Mouse (Mus musculus) hematopoietic multipotent progenitor cell, adult 10-12 weeks (in vitro differentiated cells): ENCODE data around the gene Timm50. TPM values are rescaled to one million over a fixed set of nuclear protein-coding genes. Genes with fewer than 3 reads are reported as not detected.

ENCODE experiments used
- polyA plus RNA-seq: library from polyadenylated mRNA; stranded (reverse); fragments of >175 nt; gene quantifications from 2 replicates; pipeline ENCODE4 v1.2.3, GENCODE M21; 2012; ENCODE audit warnings: low replicate concordance

The Timm50 gene
- 54.8 and 107 TPM in 2 replicates for polyA plus RNA-seq

DNA sequence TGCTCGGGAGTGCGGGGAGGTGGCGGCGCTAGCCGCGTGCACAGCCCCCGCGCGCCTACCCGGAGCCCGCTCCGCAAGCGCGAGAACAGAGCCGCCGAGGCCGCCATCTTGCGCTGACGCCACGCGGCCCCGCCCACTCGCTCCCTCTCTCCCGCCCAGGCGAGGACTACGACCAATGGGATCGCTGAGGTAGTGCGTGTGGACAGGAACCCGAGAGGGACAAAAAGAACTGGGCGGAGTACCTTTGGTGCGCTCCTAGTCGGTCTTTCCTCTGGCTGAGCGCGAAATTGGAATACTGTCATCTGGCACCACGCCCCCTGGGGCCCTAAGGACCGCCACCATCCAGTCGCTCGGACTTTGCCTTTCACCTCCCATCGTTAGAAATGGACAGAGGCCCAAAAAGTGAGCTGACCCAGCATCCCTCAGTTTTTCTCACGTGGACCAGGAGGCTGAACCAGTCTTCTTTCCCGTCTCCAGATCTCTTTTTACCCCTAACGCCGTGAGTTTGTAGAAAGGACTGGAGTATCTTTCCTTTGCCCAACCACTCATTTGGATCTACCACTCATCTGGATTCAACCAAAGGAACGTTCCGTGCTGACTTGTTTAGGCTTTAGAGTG, at the start of gene Timm50:
Timm50 (minus strand) TSS at position 147 of the 618 bp plus-strand sequence.

DNA sequence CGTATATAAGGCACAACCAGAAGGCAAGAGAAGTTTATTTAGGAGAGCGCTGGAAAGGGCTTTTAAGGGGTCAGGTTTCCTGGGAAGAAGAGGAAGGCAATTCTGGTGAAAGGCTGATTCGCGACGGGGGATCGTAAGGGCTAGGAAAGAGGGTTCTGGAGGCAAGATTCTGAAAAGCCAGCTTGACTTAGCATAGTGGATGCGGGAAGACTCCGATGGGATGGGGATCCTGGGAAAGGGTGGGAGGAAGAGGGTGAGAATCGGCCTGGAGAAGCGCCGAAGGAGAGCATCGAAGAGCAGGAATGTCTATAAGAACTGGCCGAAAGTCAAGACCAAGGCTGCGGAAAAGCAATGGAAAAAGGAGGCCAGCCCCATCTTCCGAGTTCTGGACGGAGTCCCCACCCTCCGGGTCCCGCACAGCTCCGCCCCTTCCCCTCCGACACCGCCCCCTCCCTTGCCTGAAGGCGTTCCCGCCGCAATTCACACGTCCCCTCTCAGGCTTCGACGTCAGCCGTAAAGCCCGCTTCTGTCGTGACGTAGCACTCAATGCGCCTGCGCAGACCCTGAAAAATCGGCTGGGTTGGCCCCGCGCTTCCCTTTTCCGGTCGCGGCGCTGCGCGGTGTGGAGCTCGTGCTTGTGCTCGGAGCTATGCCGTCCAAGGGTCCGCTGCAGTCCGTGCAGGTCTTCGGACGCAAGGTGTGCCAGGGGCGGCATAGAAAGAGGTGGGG, 38.4 kb upstream of the Timm50 start, which contains the start of gene Rps16:
Rps16 (plus strand) TSS at position 498 of the 729 bp plus-strand sequence.

DNA sequence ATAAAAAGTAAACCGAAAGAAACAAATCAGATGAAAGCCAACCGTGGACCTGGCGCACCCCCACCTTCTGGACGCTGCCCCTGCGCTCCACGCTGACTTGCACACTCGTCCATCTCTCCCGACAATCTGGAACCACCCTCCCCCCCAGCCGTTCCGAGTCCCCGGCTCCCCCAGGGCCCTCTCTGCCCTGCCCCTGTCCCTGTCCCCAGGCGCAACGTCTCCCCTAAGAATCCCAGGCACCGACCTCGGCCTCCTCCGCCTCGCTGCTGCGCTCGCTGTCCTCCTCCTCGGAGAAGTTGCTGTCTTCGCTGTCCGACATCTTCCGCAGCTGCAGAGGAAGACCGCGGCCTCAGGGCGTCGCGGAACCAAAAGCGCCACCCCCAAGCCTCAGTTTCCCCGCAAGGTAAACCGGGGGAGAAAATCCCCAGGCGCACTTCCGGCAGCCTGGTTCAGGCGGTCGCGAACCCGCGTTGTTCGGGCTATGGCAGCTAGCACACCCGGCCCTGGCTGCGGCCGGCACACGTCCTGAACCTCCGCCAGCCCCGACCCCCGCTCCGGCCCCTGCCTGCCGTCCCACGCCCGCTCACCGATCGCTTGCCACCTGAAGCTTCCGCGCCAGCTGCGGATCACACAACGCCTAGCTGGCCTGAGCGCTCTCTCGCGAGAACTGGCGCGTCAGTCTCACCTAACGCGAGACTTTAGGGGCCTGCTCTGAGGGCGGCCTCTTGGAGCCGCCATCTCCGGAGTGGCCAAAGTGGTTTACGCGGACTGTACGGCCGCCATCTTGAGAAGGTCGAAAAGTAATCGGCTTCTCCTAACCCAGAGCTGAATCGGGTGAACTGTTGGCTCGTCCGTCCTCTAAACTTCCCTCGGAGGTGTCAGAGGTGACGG, 26.5 kb upstream of the Timm50 start, which contains the start of gene Supt5:
Supt5 (minus strand) TSS at position 639 of the 891 bp plus-strand sequence.

DNA sequence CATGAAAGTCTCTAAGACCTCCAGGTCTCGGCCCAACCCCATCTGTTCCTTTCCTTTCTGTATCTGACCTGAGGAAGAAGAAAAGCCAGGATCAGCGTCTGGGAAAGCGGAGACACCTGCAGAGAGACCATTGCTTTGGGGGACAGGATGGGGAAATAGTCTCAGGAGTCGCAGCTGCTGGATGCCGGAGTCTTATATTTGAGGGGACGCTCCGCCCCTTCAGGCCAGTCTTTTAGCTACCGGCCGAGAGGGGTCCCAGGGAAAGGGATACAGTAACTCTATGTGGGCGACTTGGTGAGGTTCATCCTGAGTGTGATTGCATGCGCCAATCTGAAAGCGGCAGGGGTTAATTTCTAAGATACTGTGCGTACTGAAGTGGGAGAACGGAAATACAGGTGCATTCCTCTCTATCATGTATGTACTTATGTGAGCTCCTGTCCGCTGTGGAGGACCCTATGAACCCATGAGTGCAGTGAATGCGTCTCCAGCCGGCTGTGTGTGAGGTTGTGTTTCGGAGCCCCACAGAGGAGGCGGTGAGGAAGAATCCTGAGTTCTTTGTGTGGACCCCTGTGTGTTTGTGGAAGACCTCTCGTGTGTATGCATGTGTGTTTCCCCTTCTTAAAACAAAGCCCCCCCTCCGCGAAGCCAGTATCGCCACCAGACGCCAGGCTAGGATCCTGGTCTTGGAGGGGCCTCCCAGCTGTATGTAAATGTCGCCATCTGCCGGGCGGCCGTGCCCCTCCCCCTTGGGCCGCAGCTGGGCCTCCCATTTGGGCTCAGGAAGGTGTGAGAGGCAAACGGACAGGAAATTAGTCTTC, 10.0 kb downstream of the Timm50 start, which contains the start of gene Dll3:
Dll3 (minus strand) TSS at position 623 of the 818 bp plus-strand sequence.

DNA sequence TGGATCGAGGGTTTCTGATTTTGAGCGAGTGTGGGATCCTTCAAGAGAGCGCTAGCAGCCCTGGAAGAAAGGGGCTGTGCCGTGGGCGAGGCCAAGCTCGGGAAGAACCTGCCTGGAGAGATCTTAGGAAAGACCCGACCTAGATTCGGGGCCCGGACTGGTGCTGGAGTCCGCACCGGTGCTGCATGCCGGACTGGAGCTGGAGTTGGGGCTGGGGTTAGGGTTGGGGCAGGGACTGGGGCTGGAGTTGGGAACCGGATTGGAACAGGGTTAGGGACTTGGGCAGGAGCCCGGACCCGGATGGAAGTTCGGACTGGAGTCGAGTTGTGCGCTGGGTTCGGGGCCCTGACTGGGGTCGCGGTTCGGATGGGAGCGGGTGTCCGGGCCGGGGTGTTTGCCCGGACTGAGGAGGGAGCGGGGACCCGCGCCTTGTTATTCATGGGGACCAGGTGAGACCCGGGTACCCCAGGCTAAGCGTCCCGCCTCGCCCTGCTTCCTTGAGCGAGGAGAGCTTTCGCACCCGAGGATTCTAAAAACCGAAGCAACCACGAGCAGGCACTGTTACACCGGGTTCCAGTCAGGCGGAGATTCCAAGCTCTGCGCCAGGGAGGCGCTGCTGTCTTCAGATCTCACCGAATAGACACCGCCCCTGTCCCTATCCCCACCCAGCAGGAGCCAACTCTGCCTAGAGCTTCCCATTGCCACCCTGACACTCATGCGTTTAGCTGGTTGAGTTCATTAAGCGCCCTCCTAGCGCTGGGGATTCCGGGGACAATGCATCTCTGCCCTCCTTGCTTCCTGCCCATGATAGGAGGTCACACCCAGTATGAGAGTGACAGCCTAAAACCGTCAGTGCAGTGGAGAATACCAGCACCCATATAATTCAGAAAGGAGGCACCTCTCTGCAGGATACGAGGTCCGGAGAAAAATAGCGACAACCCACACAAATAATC, 21.0 kb downstream of the Timm50 start, which contains the start of gene Selenov:
Selenov (minus strand) TSS at position 549 of the 953 bp plus-strand sequence.

DNA sequence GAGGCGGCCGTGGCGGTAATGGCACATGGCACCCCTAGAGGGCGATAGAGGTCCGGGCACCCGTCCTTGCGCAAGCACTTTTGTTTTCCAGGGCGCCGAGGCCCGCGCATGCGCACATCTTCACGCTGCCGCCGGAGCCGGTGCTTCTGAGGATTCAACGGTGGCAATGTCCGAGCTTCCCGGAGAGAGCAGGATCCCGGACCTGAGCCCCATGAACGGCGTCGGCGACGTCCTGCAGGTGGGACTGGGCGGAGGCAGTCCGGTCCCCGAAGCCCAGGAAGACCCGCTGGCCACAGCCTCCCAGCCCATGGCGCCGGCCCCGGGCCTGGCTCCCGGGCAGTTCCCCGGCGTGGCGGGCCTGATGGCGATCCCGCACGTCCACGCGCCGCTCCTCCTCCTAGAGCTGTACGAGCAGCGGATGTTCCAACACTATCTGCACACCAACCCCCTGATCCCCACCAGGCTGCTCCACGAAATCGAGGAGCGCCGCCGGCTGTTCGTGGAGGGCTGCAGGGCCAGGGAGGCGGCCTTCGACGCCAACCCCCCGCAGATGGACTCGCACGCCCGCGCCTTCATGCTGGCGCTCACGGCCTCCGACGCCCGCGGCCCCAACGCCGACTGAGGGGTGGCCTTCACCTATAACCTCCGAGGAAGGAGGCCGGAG, 34.1 kb downstream of the Timm50 start, which contains the start of gene Eid2b:
Eid2b (plus strand) TSS at position 125 of the 664 bp plus-strand sequence.

DNA sequence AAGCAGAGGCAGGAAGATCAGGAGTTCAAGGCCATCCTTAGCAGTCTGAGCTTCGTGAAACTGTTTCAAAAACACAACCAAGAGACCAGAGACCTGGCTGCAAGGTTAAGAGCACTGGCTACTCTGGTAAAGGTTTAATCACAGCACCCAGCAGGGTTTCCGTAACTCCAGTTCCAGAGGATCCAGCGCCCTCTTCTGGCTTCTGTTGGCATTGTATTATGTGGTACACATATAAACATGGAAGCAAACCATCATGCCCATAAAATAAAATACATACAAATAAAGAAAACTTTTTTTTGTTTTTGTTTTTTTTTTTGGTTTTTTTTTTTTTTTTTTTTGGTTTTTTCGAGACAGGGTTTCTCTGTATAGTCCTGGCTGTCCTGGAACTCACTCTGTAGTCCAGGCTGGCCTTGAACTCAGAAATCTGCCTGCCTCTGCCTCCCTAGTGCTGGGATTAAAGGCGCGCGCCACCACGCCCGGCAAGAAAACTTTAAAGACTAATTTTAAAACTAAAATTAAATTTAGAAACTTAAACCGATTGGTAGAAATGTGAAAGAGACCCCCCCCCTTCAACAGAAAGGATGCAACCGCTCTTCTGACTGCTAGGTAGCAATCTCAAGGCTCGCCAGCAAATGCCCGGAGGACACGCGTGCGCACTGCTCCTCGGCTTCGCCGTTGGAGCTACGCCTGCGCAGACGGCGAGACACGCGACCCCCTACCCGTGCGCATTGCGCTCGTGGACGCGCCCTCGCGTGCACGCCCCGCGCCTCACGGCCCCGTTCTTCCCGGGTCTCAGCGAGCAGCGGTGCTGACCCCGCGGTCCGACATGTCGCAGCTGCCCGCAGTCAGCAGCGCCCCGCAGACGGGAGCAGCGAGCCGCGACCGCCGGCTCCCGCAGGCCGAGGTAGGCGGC, 44.5 kb downstream of the Timm50 start, which contains the start of gene Eid2:
Eid2 (plus strand) TSS at position 753 of the 913 bp plus-strand sequence.

Other genes starting within 250 kb of the Timm50 start
- 0.03 TPM in 1 of 2 replicates, not detected in the other for gene Fcgbp, start 240.8 kb downstream of the Timm50 start, polyA plus RNA-seq
- gene 9530053A07Rik, start 182.6 kb downstream of the Timm50 start, polyA plus RNA-seq, result not detected in 2 replicates
- gene Fbl, start 142.4 kb downstream of the Timm50 start, polyA plus RNA-seq, result 125 and 197 TPM in 2 replicates
- 82.1 and 186 TPM in 2 replicates for gene Dyrk1b, start 132.6 kb downstream of the Timm50 start, polyA plus RNA-seq
- 5.3 and 17.3 TPM in 2 replicates for gene Eid2, start 44.2 kb downstream of the Timm50 start, polyA plus RNA-seq
- gene Eid2b, start 34.3 kb downstream of the Timm50 start, polyA plus RNA-seq, result 10.5 and 32.4 TPM in 2 replicates
- gene Selenov, start 20.9 kb downstream of the Timm50 start, polyA plus RNA-seq, result not detected in 2 replicates
- gene Dll3, start 9.8 kb downstream of the Timm50 start, polyA plus RNA-seq, result not detected in 2 replicates
- 77.8 and 140 TPM in 2 replicates for gene Supt5, start 26.7 kb upstream of the Timm50 start, polyA plus RNA-seq
- 312 and 2,158 TPM in 2 replicates for gene Rps16, start 38.6 kb upstream of the Timm50 start, polyA plus RNA-seq
- gene Plekhg2, start 60.5 kb upstream of the Timm50 start, polyA plus RNA-seq, result 115 and 200 TPM in 2 replicates
- 449 and 1,114 TPM in 2 replicates for gene Zfp36, start 68.2 kb upstream of the Timm50 start, polyA plus RNA-seq
- gene Med29, start 80.6 kb upstream of the Timm50 start, polyA plus RNA-seq, result 8.5 and 10.2 TPM in 2 replicates
- gene Paf1, start 80.9 kb upstream of the Timm50 start, polyA plus RNA-seq, result 122 and 137 TPM in 2 replicates
- gene Gmfg, start 125.4 kb upstream of the Timm50 start, polyA plus RNA-seq, result 16.0 and 30.0 TPM in 2 replicates
- gene Lrfn1, start 139.9 kb upstream of the Timm50 start, polyA plus RNA-seq, result 3.2 and 10.3 TPM in 2 replicates
- not detected in 2 replicates for gene Ifnl2, start 198.4 kb upstream of the Timm50 start, polyA plus RNA-seq
- gene Ifnl3, start 210.8 kb upstream of the Timm50 start, polyA plus RNA-seq, result not detected in 2 replicates
- gene Sycn, start 228.8 kb upstream of the Timm50 start, polyA plus RNA-seq, result 1.4 TPM in 1 of 2 replicates, not detected in the other
- 1.1 and 2.7 TPM in 2 replicates for gene Nccrp1, start 235.2 kb upstream of the Timm50 start, polyA plus RNA-seq